Mouse (Mus musculus) 416B (cell line): ENCODE results near the gene Sec22a.

Experiments used
- DNase-seq: peaks from one replicate; pipeline ENCODE4 v3.0.0; 2011; ENCODE audit warnings: low read depth

The Sec22a gene

DNA sequence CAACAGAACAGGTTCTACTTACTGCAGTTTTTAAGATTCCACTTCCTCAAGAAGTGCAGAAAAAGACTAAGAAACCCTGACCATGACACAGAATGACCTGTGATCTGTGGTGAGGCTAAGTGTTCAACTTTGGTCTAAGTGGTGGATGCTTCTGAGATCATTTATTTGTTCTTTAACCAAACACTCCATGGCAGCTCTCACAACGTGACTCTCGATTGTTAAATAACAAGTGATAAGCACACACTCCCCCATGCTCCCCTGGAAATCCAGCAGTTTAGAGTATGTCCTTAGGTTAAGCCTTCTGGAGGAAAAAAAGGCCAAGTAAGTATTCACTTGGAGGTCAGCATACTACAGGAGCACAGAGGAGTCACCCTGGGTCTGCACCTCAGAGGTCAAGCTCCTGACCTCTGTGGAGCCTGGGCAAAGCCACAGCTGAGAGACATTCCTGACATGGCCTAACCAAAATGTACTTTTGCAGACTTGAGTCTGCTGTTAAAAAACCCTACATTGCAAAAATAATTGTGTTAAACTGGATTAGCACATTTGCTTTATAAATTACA lies 53.1 kb downstream of the Sec22a start:
- DNase-seq, result no peak

DNA sequence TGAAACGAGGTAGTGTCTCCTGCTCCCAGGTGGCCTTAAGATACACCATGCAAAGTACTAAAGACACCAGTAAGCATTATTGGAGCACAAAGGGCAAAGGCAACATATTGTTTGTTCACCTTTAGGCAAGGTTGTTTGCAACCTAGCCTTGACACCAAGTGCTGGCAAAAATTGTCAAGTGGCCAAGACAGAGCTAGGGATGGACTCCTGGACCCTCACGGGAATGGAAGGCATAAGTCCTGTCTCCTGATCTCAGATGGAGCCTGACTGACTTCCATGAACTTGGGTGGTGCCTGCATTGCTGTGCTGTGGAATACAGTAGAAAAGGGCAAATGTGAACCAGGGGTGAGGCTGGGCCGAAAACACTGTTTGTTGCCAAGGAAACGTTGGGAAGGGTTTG lies 54.1 kb downstream of the Sec22a start:
- no peak for DNase-seq

DNA sequence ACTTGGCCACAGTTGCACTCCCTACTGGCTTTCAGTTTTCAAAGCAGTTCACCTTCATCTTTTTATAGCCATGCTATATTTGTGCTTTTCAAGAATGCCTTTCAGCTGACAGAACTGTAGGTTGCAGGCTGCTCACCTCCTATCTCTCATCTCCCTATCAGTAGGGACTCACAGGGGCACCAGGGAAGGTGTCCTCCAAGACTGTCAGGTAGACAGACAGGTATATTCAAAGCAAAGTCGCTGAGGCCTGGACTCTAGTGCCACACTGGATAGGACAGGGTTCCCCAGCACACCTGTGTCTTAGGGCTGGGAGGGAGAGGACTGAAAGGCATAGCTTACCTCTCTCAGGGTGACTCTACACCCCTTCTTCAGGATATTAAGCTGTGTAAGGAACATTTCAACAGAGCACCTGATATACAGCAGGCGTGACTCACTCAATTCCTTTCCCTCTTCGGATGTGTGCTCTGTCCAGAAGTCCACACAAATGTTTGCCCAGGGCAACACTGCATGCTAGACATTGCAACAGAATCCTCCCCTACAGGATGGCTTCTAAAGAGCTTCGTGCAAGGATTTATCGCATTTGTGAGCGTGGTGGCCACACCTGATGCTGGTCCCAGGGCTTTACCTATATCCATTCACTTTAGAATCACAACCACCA lies 55.1 kb downstream of the Sec22a start:
- no peak for DNase-seq

DNA sequence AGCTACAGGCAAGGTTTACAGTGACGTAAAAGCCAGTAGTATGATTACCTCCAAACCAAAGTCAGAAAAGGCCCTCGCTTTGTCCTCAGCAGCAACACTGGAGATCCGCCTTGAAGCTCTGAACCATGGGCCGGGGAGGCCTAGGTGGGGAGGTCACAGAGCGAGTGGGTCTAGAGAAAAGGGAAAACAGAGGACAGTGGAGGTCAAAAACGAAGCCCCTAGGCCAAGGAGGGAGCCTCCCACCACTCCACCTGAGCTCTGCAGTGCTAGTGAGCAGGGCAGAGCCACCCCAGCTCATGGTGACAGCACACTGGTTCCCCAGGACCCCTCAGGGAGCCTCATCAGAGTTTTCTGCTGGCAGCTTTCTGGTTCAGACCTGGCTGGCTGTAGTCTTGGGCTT lies 55.7 kb downstream of the Sec22a start:
- no peak for DNase-seq

DNA sequence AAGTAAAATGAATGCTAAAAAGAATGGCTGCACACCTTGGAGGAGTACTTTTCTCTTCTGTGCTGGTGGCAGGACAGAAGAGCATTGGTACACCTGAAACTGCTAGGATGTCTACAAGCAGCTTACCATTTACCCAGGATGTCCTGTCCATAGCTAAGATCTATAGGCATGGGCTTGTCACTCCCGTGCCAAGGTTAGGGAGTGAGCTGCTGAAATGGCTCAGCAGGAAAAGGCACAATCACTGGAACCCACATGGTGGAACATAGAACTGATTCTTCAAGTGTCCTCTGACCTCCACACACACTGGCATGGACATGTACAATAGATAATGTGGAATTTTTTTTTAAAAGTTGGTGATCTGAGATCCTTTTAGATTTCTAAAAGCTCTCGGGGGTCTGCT lies 56.4 kb downstream of the Sec22a start:
- DNase-seq, result no peak

DNA sequence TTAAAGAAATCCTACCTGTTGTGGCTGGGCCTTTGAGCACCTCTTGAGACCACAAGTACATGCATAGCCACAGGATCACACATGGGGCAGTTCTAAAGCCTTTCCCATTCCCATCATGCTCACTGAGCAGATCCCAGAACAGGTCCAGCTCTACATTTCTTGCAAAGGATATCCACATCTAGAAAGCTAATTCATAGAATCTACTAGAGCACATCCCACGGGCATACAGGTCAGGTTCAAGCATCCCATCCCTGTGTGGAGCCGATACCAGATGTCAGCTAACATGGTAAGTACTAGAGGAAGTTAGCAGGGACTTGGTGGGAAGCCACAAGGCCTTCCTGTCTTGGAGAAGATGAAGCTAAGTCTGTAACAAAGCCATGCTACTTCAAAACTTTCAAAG lies 57.1 kb downstream of the Sec22a start:
- no peak for DNase-seq

DNA sequence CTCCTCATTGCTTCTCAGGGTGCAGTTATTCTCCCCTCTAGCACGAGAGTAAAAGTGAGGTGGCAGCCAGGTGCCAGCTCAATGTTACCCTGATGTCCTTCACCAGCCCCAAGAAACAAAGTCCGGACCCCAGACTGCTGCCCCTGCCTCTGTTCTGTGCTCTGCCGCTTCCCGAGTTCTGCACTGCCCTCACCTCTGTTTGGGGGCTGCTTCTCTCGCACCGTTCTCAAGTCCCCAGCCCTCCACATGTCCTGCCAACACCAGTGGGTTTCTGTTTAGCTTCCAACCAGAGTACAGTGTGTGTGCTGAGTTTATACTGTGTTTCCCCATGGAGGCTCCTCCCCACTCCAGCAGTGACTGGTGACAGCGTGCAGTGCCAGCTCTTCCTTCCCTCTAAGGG lies 58.5 kb downstream of the Sec22a start:
- no peak for DNase-seq

DNA sequence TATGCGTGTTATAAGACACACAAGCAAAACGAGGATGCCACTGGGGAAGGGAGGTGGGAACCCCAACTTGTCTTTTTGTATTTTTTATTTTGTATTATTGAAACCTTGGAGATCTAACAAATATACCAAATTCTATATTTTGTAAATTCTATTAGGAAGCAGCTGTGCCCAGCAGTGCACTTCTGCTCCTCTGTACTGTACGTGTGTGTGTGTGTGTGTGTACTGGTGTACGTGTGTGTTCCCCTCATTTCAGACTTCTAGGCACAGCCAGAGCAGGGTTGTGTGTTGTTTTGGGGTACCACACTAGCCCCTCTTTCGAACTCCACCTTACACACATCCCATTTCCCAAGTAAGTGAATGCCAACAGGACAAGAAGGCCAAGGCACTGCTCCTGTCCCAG lies 59.3 kb downstream of the Sec22a start:
- no peak for DNase-seq

DNA sequence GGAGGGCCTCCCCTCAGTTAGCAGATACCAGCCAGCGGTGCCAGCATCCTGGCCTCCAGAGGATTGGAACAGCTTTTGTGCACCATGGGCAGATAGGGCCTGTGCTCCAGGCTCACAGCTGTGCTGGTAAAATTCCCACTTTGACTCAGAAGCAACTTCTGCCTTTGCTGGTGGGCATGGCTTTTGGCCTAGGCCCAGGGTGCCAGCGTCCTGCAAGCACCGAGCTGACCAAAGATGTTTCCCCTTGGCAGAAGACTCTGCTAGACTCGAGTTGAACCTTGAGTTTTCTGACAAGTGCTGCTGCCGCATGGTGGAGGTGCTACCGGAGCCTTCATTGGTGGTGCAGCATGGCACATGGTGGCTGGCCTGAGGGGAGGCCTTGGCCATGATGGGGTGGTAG lies 60.0 kb downstream of the Sec22a start:
- no peak for DNase-seq

DNA sequence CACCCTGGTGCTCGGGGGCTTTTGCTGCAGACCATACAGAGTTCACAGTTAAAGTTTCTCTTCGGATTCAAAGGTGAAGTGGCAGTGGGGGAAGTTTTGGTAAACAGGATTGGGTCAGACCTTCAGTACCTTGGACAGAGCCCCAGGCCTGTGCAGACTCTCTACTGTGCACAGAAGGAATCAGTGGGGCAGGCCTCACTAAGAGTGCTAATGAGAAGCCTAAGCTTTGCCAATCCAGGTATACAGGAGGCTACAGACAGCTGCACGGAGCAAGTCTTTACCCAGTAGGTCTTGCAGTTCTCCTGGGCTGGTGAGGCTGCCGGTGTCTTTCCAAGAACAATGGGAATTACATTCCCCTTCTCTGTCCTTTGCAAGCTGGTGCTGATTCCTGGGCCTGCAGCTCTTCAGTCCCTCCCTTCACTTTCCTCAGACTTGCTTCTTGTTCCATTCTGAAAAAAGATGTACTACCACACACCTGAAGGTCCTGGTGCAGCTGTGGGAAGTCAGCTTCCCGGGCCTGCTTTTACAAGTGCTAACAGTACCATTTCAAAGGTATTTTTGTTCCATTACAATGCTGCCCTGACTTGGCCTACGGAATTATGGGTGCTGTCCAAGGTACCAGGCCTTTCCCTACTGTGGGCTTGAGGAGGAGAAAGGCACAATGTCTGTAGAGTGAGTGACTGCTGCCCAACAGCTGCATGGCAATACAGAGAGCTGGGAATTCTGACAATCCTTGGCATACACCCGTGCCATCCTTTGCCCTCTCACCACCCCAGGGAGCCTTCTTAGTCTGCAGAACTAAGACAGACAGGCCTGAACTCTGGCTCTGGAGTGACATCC lies 61.1 kb downstream of the Sec22a start:
- peak; percentile 45 for DNase-seq

DNA sequence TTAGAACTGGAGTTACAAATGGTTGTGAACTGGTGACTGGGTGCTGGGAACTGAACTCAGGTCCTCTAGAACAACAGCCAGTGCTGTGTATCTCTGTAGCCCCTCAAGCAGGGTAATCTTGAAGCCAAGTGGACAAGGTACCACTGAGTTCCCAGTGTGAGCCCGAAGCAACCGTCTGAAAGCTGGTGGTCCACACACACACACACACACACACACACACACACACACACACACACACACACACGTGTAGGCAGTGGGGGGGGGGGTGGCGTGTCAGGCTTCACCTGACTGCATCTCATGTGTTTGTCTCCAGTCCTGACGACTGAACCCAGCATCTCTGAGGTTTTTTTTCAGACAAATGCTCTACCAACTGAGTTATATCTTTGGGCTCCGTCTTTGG lies 63.6 kb downstream of the Sec22a start:
- no peak for DNase-seq

DNA sequence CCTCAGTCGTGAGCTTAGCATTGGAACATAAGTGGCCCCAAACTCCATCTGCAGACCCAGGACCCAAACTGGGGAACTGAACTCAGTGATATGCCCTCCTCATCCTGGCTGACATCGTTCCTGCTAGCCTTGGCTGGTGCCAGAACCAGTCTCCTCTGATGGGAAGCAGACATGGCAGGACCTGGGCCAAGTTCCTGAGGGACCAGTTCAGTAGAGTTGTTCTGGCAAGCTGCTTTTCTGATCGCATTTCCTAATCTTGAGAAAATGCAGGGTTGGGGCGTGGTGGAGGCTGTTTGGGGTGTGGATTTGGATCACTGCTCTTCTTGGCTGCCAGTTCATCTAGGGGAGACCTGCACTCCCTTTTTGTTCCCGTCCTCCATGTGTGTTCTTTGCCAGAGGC lies 65.9 kb downstream of the Sec22a start:
- no peak for DNase-seq

DNA sequence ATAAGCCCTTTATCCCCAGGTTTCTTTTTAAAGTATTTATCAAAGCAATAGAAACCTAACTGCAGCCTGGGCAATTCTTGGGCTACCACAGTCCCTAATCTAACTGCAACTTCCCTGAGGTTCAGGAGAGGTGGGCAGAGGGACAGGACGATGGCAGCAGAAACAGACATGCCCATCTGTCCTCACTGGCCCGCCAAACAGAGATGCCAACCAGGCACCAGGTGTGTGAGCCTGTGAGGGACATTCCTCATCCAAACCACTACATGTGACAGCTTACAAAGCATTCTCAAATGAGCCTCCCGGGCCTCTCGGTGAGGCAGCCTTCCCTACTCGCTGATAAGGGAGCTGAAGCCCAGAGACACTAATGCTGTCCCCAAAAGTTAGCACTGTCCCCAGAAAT lies 76.5 kb downstream of the Sec22a start:
- DNase-seq, result no peak

DNA sequence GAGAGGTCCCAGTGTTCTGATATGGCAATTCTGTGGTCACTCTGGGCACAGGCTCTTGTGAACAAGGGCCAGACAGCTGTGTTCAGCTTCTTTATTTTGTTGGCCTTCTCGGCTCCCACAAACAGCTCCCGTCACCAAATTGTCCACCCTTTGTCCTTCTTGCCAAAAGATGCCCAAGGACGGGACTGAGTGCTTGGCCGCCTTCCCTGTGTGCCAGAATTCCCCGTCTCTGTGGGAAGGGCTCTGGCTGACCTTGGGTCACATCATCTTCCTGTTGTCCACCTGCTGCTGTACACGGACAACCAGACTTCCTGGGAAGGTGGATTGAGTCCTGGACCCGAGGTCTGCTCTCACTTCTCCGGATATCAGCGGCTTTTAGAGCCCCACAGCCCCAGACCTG lies 77.9 kb downstream of the Sec22a start:
- no peak for DNase-seq

DNA sequence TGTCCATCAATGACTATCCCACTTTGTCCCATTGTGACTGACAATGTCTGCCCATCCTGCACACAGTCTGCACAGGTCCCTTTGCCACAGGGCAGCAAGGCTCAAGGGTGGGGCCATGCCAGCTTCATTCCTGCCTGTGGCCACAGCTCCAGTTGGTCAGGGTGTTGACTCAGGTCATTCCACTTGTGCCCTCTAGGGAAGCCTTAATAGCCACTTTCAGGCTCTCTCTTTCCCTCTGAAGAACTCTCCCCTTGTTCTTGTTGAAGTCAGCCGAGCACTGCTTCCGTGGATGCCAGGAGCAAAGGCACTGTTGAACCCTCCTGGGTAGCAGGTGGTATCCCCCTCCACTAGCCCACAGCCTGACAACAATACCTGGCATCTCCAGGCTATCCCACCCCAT lies 81.3 kb downstream of the Sec22a start:
- DNase-seq, result no peak

DNA sequence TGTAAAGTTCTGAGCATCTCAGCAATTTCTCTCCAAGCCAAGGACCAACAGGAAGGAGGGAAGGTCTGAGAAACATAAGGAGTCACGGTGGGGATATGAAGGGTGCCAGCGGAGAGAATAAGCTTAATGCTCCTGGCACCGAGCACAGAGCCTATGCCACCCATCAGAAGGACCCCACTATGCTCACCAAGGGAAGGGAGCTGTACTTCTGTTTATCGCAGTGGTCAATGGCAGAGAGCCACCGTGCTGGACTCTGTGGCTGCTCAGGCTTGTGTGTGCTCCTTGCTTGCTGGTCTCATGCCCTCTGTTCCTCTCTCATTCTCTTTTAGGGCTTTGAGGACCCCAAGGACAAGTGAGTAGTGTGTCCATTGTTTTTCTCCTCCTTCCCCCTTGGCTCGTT lies 85.6 kb downstream of the Sec22a start:
- DNase-seq, result no peak

DNA sequence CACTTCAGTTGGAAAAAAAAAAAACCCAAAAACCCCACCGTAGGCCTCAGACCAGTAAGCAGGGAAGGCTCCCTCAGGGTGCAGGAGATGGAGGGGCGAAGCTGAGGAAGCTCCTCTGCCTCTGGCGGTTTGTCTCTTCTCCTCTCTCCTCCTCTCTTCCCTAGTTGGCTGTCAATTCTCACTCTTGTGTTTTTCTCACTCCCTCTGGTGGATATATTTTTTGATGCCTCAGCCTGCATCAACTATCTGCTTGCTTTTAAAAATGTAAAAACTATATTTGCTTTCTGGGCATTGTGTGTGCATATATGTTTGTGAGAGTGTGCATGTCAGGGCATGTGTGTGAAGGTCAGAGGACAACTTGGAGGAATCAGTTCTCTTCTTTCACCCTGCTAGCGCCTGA lies 91.3 kb downstream of the Sec22a start:
- peak; percentile 6 for DNase-seq

DNA sequence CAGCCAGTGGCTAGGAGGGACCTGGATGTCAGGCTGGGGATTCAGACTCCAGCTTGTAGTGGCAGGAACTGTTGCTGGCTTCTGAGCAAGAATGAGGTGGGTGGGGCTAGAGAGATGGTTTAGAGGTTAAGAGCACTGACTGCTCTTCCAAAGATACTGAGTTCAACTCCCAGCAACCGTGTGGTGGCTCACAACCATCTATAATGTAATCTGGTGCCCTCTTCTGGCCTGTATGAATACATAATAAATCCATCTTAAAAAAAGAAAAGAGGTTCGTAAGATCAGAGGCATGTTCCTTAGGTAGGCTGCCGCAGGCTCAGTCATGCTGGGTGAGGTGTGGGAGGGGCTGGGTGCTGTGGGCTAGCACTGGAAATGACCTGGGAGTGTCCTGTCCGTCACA lies 92.1 kb downstream of the Sec22a start:
- DNase-seq, result peak; percentile 59

DNA sequence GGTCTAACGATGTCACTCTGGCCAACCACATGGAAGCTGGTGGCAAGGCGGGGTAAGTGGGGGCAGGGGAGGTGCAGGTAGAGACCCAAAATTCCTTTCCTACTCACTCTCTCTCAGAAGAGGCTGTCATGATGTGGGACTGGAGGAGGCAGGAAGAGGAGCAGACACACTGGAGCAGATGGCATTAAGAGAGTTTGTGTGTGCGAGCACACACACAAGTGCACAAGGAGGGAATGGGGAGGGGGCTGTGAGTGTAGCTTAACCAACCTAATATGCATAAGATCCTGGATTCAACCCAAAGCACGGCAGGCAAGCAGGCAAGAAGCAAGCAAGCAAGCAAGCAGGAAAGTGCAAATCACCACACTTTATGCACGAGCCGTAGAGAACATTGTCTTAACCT lies 92.8 kb downstream of the Sec22a start:
- DNase-seq, result no peak

DNA sequence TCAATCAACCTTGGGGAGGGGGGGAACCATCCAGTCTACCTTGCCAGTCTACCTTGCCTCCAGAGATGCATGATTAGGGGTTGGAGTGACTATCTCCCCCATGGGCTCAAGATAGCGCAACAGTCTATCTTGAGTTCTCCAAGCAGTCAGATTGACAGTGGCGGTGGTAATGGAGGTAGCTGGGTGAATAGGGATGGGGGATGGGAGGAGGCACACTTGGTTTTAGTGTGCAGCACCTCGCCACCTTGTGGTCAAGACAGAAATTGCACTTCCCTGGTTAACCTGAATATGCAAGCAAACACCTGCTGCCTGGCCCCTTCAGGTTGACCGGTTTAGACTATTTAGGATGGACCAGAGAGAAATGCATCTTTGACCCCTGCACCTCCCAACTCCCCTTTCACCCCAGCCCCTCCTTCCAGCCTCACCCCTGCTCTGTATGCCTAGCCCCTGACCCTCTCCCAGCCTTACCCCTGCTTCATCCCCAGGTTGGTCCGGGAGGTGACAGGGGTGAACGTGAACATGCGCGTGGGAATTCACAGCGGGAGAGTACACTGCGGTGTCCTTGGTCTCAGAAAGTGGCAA lies 93.3 kb downstream of the Sec22a start:
- DNase-seq, result peak; percentile 77
